ENCODE assay signal across 32 mouse cellular contexts in the genomic region with DNA sequence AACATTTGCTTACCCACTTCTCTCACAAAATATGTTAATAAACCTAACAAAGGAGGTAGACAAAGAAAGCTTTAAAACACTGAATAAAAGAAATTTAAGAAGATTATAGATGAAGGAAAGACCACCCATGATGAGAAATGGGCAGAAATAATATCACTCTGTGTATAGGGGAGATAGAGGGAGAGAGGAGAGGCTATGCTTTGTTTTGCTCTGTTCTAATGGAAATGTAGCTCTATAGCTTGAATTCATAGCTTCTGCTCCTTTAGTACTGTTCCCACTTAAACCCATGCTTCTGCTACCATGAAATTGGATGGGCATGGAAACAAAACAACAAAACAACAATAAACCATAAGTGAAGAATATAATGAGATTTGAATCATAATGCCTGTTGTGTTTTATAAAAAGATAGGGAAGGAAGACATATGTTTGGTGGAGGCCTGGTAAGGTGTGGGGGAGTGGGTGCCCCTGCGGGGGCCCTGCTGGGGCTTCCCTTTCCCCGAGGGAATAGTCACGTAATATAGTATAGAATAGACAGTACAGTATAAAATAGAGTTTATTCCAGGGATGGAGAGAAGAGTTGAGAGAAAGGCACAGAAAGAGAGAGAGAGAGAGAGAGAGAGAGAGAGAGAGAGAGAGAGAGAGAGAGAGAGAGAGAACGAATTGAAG. TPM values are rescaled to one million over a fixed set of nuclear protein-coding genes. Genes with fewer than 3 reads are reported as not detected.
"Had no signal": no experiment of that assay in that cellular context is flagged by ENCODE, and none has a peak within 500 bp of the region (broad histone marks: within the 10 kb centered on the region; RNA-seq: fewer than 3 reads in every experiment).

No protein-coding gene starts in this region.

- H3K9me3 ChIP-seq: heart, embryonic 13.5 days; heart, embryonic 15.5 days; hindbrain, embryonic 13.5 days; hindbrain, embryonic 15.5 days; kidney, embryonic 15.5 days; limb, embryonic 13.5 days; limb, embryonic 15.5 days had no signal

- H3K4me1 ChIP-seq: heart, embryonic 13.5 days; heart, embryonic 15.5 days; hindbrain, embryonic 13.5 days; hindbrain, embryonic 15.5 days; kidney, embryonic 15.5 days; limb, embryonic 13.5 days; limb, embryonic 15.5 days had no signal

- H3K9ac ChIP-seq: heart, embryonic 13.5 days; heart, embryonic 15.5 days; hindbrain, embryonic 13.5 days; hindbrain, embryonic 15.5 days; kidney, embryonic 15.5 days; limb, embryonic 13.5 days; limb, embryonic 15.5 days had no signal

- ATAC-seq: hindbrain, postnatal 0 days; intestine, embryonic 16.5 days had no signal

- H3K4me2 ChIP-seq: heart, embryonic 11.5 days; heart, embryonic 13.5 days; heart, embryonic 15.5 days; hindbrain, embryonic 13.5 days; hindbrain, embryonic 15.5 days; kidney, embryonic 15.5 days; limb, embryonic 13.5 days; limb, embryonic 15.5 days had no signal

- H3K27ac ChIP-seq: heart, adult 2 months; heart, embryonic 13.5 days; heart, embryonic 15.5 days; hindbrain, embryonic 13.5 days; hindbrain, embryonic 15.5 days; hindbrain, postnatal 0 days; kidney, embryonic 15.5 days; kidney, postnatal 0 days; limb, embryonic 13.5 days; limb, embryonic 15.5 days had no signal

- H3K4me3 ChIP-seq: heart, adult 2 months; heart, embryonic 13.5 days; heart, embryonic 15.5 days; hindbrain, embryonic 13.5 days; hindbrain, embryonic 15.5 days; kidney, embryonic 15.5 days; limb, embryonic 13.5 days; limb, embryonic 15.5 days had no signal

- H3K27me3 ChIP-seq: heart, embryonic 13.5 days; heart, embryonic 15.5 days; hindbrain, embryonic 13.5 days; hindbrain, embryonic 15.5 days; kidney, embryonic 15.5 days; limb, embryonic 13.5 days; limb, embryonic 15.5 days had no signal

- H3K36me3 ChIP-seq: heart, embryonic 13.5 days; heart, embryonic 15.5 days; hindbrain, embryonic 13.5 days; hindbrain, embryonic 15.5 days; kidney, embryonic 15.5 days; limb, embryonic 13.5 days; limb, embryonic 15.5 days had no signal

- DNase-seq: gastrocnemius, postnatal 14 days; gastrocnemius, postnatal 36 days; heart, adult 11 months; heart, adult 2 months; heart, postnatal 14 days; heart, postnatal 36 days; kidney, adult 11 months; kidney, adult 2 months; kidney, adult 9 months; kidney, postnatal 14 days; kidney, postnatal 36 days; layer of hippocampus, adult 9-11 months; layer of hippocampus, postnatal 36 days; left cerebral cortex, postnatal 4 days had no signal

RNA-seq across cellular contexts. Expression of gene Olfr112, which starts 27.7 kb away (rescaled TPM):
- polyA plus RNA-seq: gonadal fat pad, adult 2 months; heart, adult 2 months; heart, embryonic 11.5 days; heart, embryonic 13.5 days; heart, embryonic 15.5 days; heart, postnatal 0 days; hindbrain, embryonic 11.5 days; hindbrain, embryonic 13.5 days; hindbrain, embryonic 15.5 days; hindbrain, postnatal 0 days; intestine, embryonic 14.5 days; intestine, embryonic 16.5 days; kidney, adult 2 months; kidney, embryonic 15.5 days; kidney, postnatal 0 days; large intestine, adult 2 months; limb, embryonic 11.5 days; limb, embryonic 13.5 days; limb, embryonic 15.5 days; liver, adult 2 months had no signal

RNA-seq across cellular contexts. Expression of gene Olfr111, which starts 33.8 kb away (rescaled TPM):
- polyA plus RNA-seq: heart, adult 2 months; heart, embryonic 11.5 days; heart, embryonic 13.5 days; heart, embryonic 15.5 days; heart, postnatal 0 days; hindbrain, embryonic 11.5 days; hindbrain, embryonic 13.5 days; hindbrain, embryonic 15.5 days; hindbrain, postnatal 0 days; intestine, embryonic 14.5 days; intestine, embryonic 16.5 days; kidney, embryonic 15.5 days; kidney, postnatal 0 days; large intestine, adult 2 months; limb, embryonic 11.5 days; limb, embryonic 13.5 days; limb, embryonic 15.5 days; liver, adult 2 months had no signal

RNA-seq across cellular contexts. Expression of gene Olfr113, which starts 35.9 kb away (rescaled TPM):
- polyA plus RNA-seq: gonadal fat pad, adult 2 months; heart, adult 2 months; heart, embryonic 11.5 days; heart, embryonic 13.5 days; heart, embryonic 15.5 days; heart, postnatal 0 days; hindbrain, embryonic 11.5 days; hindbrain, embryonic 13.5 days; hindbrain, embryonic 15.5 days; hindbrain, postnatal 0 days; intestine, embryonic 14.5 days; intestine, embryonic 16.5 days; kidney, adult 2 months; kidney, embryonic 15.5 days; kidney, postnatal 0 days; large intestine, adult 2 months; limb, embryonic 11.5 days; limb, embryonic 13.5 days; limb, embryonic 15.5 days; liver, adult 2 months had no signal

RNA-seq across cellular contexts. Expression of gene Olfr110, which starts 49.3 kb away (rescaled TPM):
- polyA plus RNA-seq: gonadal fat pad, adult 2 months; heart, adult 2 months; heart, embryonic 11.5 days; heart, embryonic 13.5 days; heart, embryonic 15.5 days; heart, postnatal 0 days; hindbrain, embryonic 11.5 days; hindbrain, embryonic 13.5 days; hindbrain, embryonic 15.5 days; hindbrain, postnatal 0 days; intestine, embryonic 14.5 days; intestine, embryonic 16.5 days; kidney, adult 2 months; kidney, embryonic 15.5 days; kidney, postnatal 0 days; large intestine, adult 2 months; limb, embryonic 11.5 days; limb, embryonic 13.5 days; limb, embryonic 15.5 days; liver, adult 2 months had no signal

RNA-seq across cellular contexts. Expression of gene Olfr114, which starts 51.0 kb away (rescaled TPM):
- polyA plus RNA-seq: gonadal fat pad, adult 2 months; heart, adult 2 months; heart, embryonic 11.5 days; heart, embryonic 13.5 days; heart, embryonic 15.5 days; heart, postnatal 0 days; hindbrain, embryonic 11.5 days; hindbrain, embryonic 13.5 days; hindbrain, embryonic 15.5 days; hindbrain, postnatal 0 days; intestine, embryonic 14.5 days; intestine, embryonic 16.5 days; kidney, adult 2 months; kidney, embryonic 15.5 days; kidney, postnatal 0 days; large intestine, adult 2 months; limb, embryonic 11.5 days; limb, embryonic 13.5 days; limb, embryonic 15.5 days; liver, adult 2 months had no signal
